ENCODE assay signal across 10 mouse cellular contexts in the genomic region with DNA sequence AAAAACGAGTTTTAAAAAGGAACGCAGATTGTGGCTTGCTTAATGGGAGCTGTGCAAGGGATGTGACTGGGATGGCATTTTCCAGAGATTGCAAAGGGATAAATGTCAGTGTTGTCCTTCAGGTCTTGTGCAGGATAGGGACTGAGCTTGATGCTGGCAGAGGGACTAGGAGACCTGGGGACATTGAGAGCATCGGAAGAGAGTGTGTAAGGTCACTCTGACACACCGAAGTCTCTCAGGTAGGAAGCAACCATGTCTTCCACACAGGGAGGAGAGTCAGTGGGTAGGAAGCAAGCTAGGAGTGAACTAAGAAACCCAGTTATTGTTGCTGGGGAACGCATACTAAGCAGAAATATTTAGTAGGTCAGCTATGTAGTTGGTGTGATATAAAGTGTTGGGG. TPM values are rescaled to one million over a fixed set of nuclear protein-coding genes. Genes with fewer than 3 reads are reported as not detected.
A peak's percentile ranks its signal among the peaks of the same experiment; 100 is the strongest.
DNase-seq lines count a peak whose midpoint lies in the region; ATAC-seq lines count a peak whose summit lies in the region.
"Had no signal": no experiment of that assay in that cellular context is flagged by ENCODE, and none has a peak within 500 bp of the region (broad histone marks: within the 10 kb centered on the region; RNA-seq: fewer than 3 reads in every experiment).

No protein-coding gene starts in this region.

- peak overlapping the region; percentile 62 for H3K4me2 ChIP-seq in lung, embryonic 15.5 days
- H3K4me2 ChIP-seq in forebrain, embryonic 14.5 days (ENCODE audit: low read length): peak overlapping the region; percentile 53
- H3K4me2 ChIP-seq in limb, embryonic 11.5 days (ENCODE audit: low read depth, severe bottlenecking): peak overlapping the region; percentile 42
- H3K4me2 ChIP-seq in neural tube, embryonic 14.5 days (ENCODE audit: low read depth, low read length): peak overlapping the region; percentile 45

- H3K4me1 ChIP-seq in lung, embryonic 15.5 days: peaks cover 9% of the 10 kb centered on the region
- peaks cover 4% of the 10 kb centered on the region for H3K4me1 ChIP-seq in forebrain, embryonic 14.5 days (ENCODE audit: control insufficient read depth, insufficient read depth, low read length)
- no peaks in the 10 kb centered on the region for H3K4me1 ChIP-seq in limb, embryonic 11.5 days (ENCODE audit: control insufficient read depth, insufficient read depth, low read length)
- peaks cover 4% of the 10 kb centered on the region; the same call in 1 of the 2 replicates for H3K4me1 ChIP-seq in neural tube, embryonic 14.5 days (ENCODE audit: control insufficient read depth, insufficient read depth, low read length)

- ATAC-seq in lung, embryonic 15.5 days (ENCODE audit: borderline replicate concordance, extremely low read depth, low FRiP score, low TSS enrichment): no peak
- peak; percentile 23; the same call in 1 of the 2 replicates for ATAC-seq in forebrain, embryonic 14.5 days
- no peak for ATAC-seq in limb, embryonic 11.5 days (ENCODE audit: insufficient number of reproducible peaks, low FRiP score, low TSS enrichment, low read depth)
- no peak for ATAC-seq in neural tube, embryonic 14.5 days (ENCODE audit: low read depth)

- 0 out of 2 replicates have a peak, but pooled peaks cover 3% of the 10 kb centered on the region for H3K27me3 ChIP-seq in lung, embryonic 15.5 days
- H3K27me3 ChIP-seq in forebrain, embryonic 14.5 days (replicated peaks; ENCODE audit: control insufficient read depth, insufficient read depth, low read length): 0 out of 2 replicates have a peak, but pooled peaks cover 2% of the 10 kb centered on the region
- H3K27me3 ChIP-seq in limb, embryonic 11.5 days (ENCODE audit: control insufficient read depth, insufficient read depth, low read length): no peaks in the 10 kb centered on the region
- H3K27me3 ChIP-seq in neural tube, embryonic 14.5 days (ENCODE audit: control insufficient read depth, insufficient read depth, low read length): no peaks in the 10 kb centered on the region

- H3K9ac ChIP-seq in lung, embryonic 15.5 days: no peak overlapping the region
- peak overlapping the region; percentile 35; the same call in 1 of the 2 replicates for H3K9ac ChIP-seq in forebrain, embryonic 14.5 days (ENCODE audit: low read length)
- no peak overlapping the region for H3K9ac ChIP-seq in limb, embryonic 11.5 days (ENCODE audit: low read length)
- no peak overlapping the region for H3K9ac ChIP-seq in neural tube, embryonic 14.5 days (replicated peaks; ENCODE audit: low read depth, low read length)

- WGBS in lung, embryonic 15.5 days: 24% methylated on average over 5 of the region's 5 CpGs
- 19% methylated on average over 5 of the region's 5 CpGs for WGBS in forebrain, embryonic 14.5 days
- WGBS in limb, embryonic 11.5 days: 32% methylated on average over 5 of the region's 5 CpGs
- 31% methylated on average over 5 of the region's 5 CpGs for WGBS in neural tube, embryonic 14.5 days

- no peaks in the 10 kb centered on the region for H3K9me3 ChIP-seq in lung, embryonic 15.5 days
- no peaks in the 10 kb centered on the region for H3K9me3 ChIP-seq in forebrain, embryonic 14.5 days (replicated peaks; ENCODE audit: control insufficient read depth, low read length)
- no peaks in the 10 kb centered on the region for H3K9me3 ChIP-seq in limb, embryonic 11.5 days (ENCODE audit: control insufficient read depth, low read length)
- H3K9me3 ChIP-seq in neural tube, embryonic 14.5 days (ENCODE audit: control insufficient read depth, low read length): no peaks in the 10 kb centered on the region

- peak overlapping the region; percentile 34 for H3K4me3 ChIP-seq in lung, embryonic 15.5 days
- peak overlapping the region; percentile 26 for H3K4me3 ChIP-seq in forebrain, embryonic 14.5 days (ENCODE audit: low read depth, low read length)
- H3K4me3 ChIP-seq in limb, embryonic 11.5 days (ENCODE audit: low read depth, low read length): no peak overlapping the region; the same call in 1 of the 2 replicates
- peak overlapping the region; percentile 22 for H3K4me3 ChIP-seq in neural tube, embryonic 14.5 days (ENCODE audit: low read depth, low read length)

- no peak for DNase-seq in lung, postnatal 36 days
- no peak for DNase-seq in forebrain, embryonic 14.5 days (ENCODE audit: low spot score)
- DNase-seq in limb, embryonic 11.5 days (ENCODE audit: low spot score): peak; percentile 22
- DNase-seq in embryo, embryonic 11 days: no peak
- DNase-seq in frontal cortex, adult 2 months (ENCODE audit: extremely low spot score in 1 of 2, low spot score in 1 of 2): no peak
- DNase-seq in adrenal gland, adult 18-20 months (ENCODE audit: low spot score in 2 of 2): no peak
- DNase-seq: cerebellum, adult 9-11 months; spleen, adult 18-20 months had no signal

- H3K27ac ChIP-seq in lung, embryonic 15.5 days: no peak overlapping the region
- no peak overlapping the region for H3K27ac ChIP-seq in forebrain, embryonic 14.5 days (ENCODE audit: low read depth, low read length)
- H3K27ac ChIP-seq in limb, embryonic 11.5 days (replicated peaks; ENCODE audit: low read depth, low read length): no peak overlapping the region
- no peak overlapping the region for H3K27ac ChIP-seq in neural tube, embryonic 14.5 days (ENCODE audit: low read depth, low read length)

- no peaks in the 10 kb centered on the region for H3K36me3 ChIP-seq in lung, embryonic 15.5 days
- no peaks in the 10 kb centered on the region for H3K36me3 ChIP-seq in forebrain, embryonic 14.5 days (ENCODE audit: control insufficient read depth, insufficient read depth, low read length)
- H3K36me3 ChIP-seq in limb, embryonic 11.5 days (ENCODE audit: control insufficient read depth, insufficient read depth, low read length): no peaks in the 10 kb centered on the region
- H3K36me3 ChIP-seq in neural tube, embryonic 14.5 days (ENCODE audit: control insufficient read depth, insufficient read depth, low read length): no peaks in the 10 kb centered on the region

RNA-seq across cellular contexts. Expression of gene Ropn1, which starts 8.3 kb away (rescaled TPM):
- not detected in 2 replicates for polyA plus RNA-seq in lung, embryonic 15.5 days (2015; fragmentation: Nextera tagmentation; extraction: Ambion mirVana)
- polyA plus RNA-seq in forebrain, embryonic 14.5 days (2014; fragmentation: Nextera tagmentation; extraction: Ambion mirVana): not detected in 2 replicates
- not detected in 2 replicates for polyA plus RNA-seq in limb, embryonic 11.5 days (2014; fragmentation: Nextera tagmentation; extraction: Ambion mirVana)
- polyA plus RNA-seq in neural tube, embryonic 14.5 days (2014; fragmentation: Nextera tagmentation; extraction: Ambion mirVana): not detected in 2 replicates
- polyA plus RNA-seq in frontal cortex, adult 2 months (2012; rRNA removed): 0.15 TPM in 1 of 2 replicates, not detected in the other
- total RNA-seq in adrenal gland, adult 18-20 months (2021): not detected

RNA-seq across cellular contexts. Expression of gene Ccdc14, which starts 32.4 kb away (rescaled TPM):
- 8.7 and 9.3 TPM in 2 replicates for polyA plus RNA-seq in lung, embryonic 15.5 days (2015; fragmentation: Nextera tagmentation; extraction: Ambion mirVana)
- polyA plus RNA-seq in forebrain, embryonic 14.5 days (2014; fragmentation: Nextera tagmentation; extraction: Ambion mirVana): 5.7 and 6.5 TPM in 2 replicates
- polyA plus RNA-seq in limb, embryonic 11.5 days (2014; fragmentation: Nextera tagmentation; extraction: Ambion mirVana): 10.7 and 11.2 TPM in 2 replicates
- 4.2 and 5.2 TPM in 2 replicates for polyA plus RNA-seq in neural tube, embryonic 14.5 days (2014; fragmentation: Nextera tagmentation; extraction: Ambion mirVana)
- polyA plus RNA-seq in frontal cortex, adult 2 months (2012; rRNA removed): 2.8 TPM in 2 replicates
- 1 to 10 TPM; 1.9 to 2.0 TPM for total RNA-seq in adrenal gland, adult 18-20 months (2021)
